Mouse (Mus musculus) myocyte (in vitro differentiated cells): ENCODE data around the gene Ccm2.

Source experiments
- CEBPB ChIP-seq: IDR thresholded peaks from 2 replicates; pipeline ENCODE4 v1.6.1; 2011; ENCODE audit warnings: mild to moderate bottlenecking, moderate library complexity; ENCODE audit not compliant: poor library complexity, insufficient read depth, severe bottlenecking
- E2F4 ChIP-seq: IDR thresholded peaks from one replicate; pipeline ENCODE4 v1.6.1; 2011; ENCODE audit warnings: mild to moderate bottlenecking, control low read depth, moderate library complexity; ENCODE audit not compliant: insufficient read depth
- MAX ChIP-seq: IDR thresholded peaks from one replicate; pipeline ENCODE4 v1.6.1; 2011; ENCODE audit warnings: low read depth, mild to moderate bottlenecking, control low read depth
- MYOD1 ChIP-seq, 3 experiments: IDR thresholded peaks; one replicate each; pipeline ENCODE4 v1.6.1; 2011; ENCODE audit warnings: control low read depth in 2 of 3, low read depth in 2 of 3, mild to moderate bottlenecking in 2 of 3, moderate library complexity in 1 of 3; ENCODE audit not compliant: insufficient read length in 2 of 3, control insufficient read depth in 1 of 3
- MYOG ChIP-seq, 3 experiments: IDR thresholded peaks; one replicate each; pipeline ENCODE4 v1.6.1; 2011; ENCODE audit warnings: control low read depth in 2 of 3, low read depth in 2 of 3, mild to moderate bottlenecking in 2 of 3; ENCODE audit not compliant: insufficient read length in 2 of 3, control insufficient read depth in 1 of 3, insufficient read depth in 1 of 3
- POLR2A ChIP-seq: IDR thresholded peaks from one replicate; pipeline ENCODE4 v1.6.1; 2011; ENCODE audit warnings: low read depth, mild to moderate bottlenecking, control low read depth, moderate library complexity; ENCODE audit not compliant: insufficient read length
- POLR2AphosphoS2 ChIP-seq: IDR thresholded peaks from one replicate; pipeline ENCODE4 v1.6.1; 2011; ENCODE audit warnings: low read depth, control low read depth; ENCODE audit not compliant: insufficient read length
- REST ChIP-seq: IDR thresholded peaks from one replicate; pipeline ENCODE4 v1.6.1; 2011; ENCODE audit warnings: mild to moderate bottlenecking, control low read depth, moderate library complexity; ENCODE audit not compliant: insufficient read depth, insufficient read length
- SRF ChIP-seq: IDR thresholded peaks from one replicate; pipeline ENCODE4 v1.6.1; 2011; ENCODE audit warnings: low read depth; ENCODE audit not compliant: control insufficient read depth, insufficient read length
- TCF12 ChIP-seq: IDR thresholded peaks from one replicate; pipeline ENCODE4 v1.6.1; 2011; ENCODE audit warnings: mild to moderate bottlenecking, control low read depth; ENCODE audit not compliant: poor library complexity, insufficient read depth, severe bottlenecking
- TCF3 ChIP-seq: IDR thresholded peaks from one replicate; pipeline ENCODE4 v1.6.1; 2011; ENCODE audit warnings: low read depth, control low read depth; ENCODE audit not compliant: insufficient read length
- USF1 ChIP-seq: IDR thresholded peaks from one replicate; pipeline ENCODE4 v1.6.1; 2011; ENCODE audit warnings: low read depth, mild to moderate bottlenecking, control low read depth, moderate library complexity

- TF ChIP-seq E2F4 (no peak), MAX (no peak), POLR2A (no peak), TCF12 (no peak), REST (no peak), MYOG (IDR thresholded peaks at IDR 0.05; ENCODE audit: control insufficient read depth in 1 of 3, insufficient read depth in 1 of 3, insufficient read length in 2 of 3, low read depth in 2 of 3) (no peak), USF1 (no peak), TCF3 (no peak), POLR2AphosphoS2 (no peak), MYOD1 (IDR thresholded peaks at IDR 0.05; ENCODE audit: control insufficient read depth in 1 of 3, insufficient read length in 2 of 3, low read depth in 2 of 3) (no peak), CEBPB (no peak), SRF (no peak)
These were observed 78.1 kb downstream of the Ccm2 start for GRCm38 (mm10) chr11:6624619-6625382.
